Mouse (Mus musculus) left cerebral cortex, adult 18-20 months (tissue): Measurements from ENCODE around the gene Olfr455. TPM values are rescaled to one million over a fixed set of nuclear protein-coding genes. Genes with fewer than 3 reads are reported as not detected.

Experiments used
- DNase-seq, 2 experiments: peaks; one replicate each; pipeline ENCODE4 v3.0.0; 2021 to 2022; ENCODE audit warnings: low spot score in 2 of 2, mixed read lengths in 1 of 2
- total RNA-seq, 2 experiments: library from RNA; stranded (reverse); gene quantifications; 2 replicates each; pipeline ENCODE4 v1.2.3; 2021

Gene Olfr455
- total RNA-seq, 2 experiments from 2014 or later, result not detected

GRCm38 (mm10) chr6:42489731-42490130 is 57.7 kb downstream of the Olfr455 start:
- DNase-seq, result no peak

- no peak for DNase-seq
Observed at GRCm38 (mm10) chr6:42487114-42487513, 60.3 kb downstream of the Olfr455 start, which contains the start of gene Olfr456. TSS of gene Olfr456 (minus strand) at chr6:42487214.

Other genes starting within 250 kb of the Olfr455 start
- 100 to 1,000 TPM; 115 to 123 TPM for gene Fam131b, start 222.9 kb downstream of the Olfr455 start, total RNA-seq
- gene Zyx, start 198.0 kb downstream of the Olfr455 start, total RNA-seq, result 10 to 100 TPM; 48.9 to 51.2 TPM
- gene Epha1, start 174.3 kb downstream of the Olfr455 start, total RNA-seq, result under 1 TPM in 1 of 2 experiments, not detected in 1; 0.23 TPM
- not detected for gene Tas2r143, start 147.3 kb downstream of the Olfr455 start, total RNA-seq
- gene Tas2r135, start 142.2 kb downstream of the Olfr455 start, total RNA-seq, result not detected
- not detected for gene Tas2r126, start 113.1 kb downstream of the Olfr455 start, total RNA-seq
- not detected for gene Olfr458, start 82.4 kb downstream of the Olfr455 start, total RNA-seq
- not detected for gene Olfr457, start 71.3 kb downstream of the Olfr455 start, total RNA-seq
- gene Olfr456, start 60.4 kb downstream of the Olfr455 start, total RNA-seq, result not detected
- gene Tcaf3, start 50.1 kb upstream of the Olfr455 start, total RNA-seq, result not detected
- 1 to 10 TPM in 1 of 2 experiments, under 1 TPM in 1; 0.91 to 1.6 TPM for gene Tcaf2, start 97.7 kb upstream of the Olfr455 start, total RNA-seq
- gene Tcaf1, start 162.5 kb upstream of the Olfr455 start, total RNA-seq, result 100 to 1,000 TPM; 234 TPM
- gene Olfr453, start 191.8 kb upstream of the Olfr455 start, total RNA-seq, result not detected
- gene Olfr38, start 208.8 kb upstream of the Olfr455 start, total RNA-seq, result not detected
- not detected for gene Olfr452, start 237.5 kb upstream of the Olfr455 start, total RNA-seq